Mouse (Mus musculus): ENCODE measurements around the gene Tgfbr3.

The Tgfbr3 gene

DNA sequence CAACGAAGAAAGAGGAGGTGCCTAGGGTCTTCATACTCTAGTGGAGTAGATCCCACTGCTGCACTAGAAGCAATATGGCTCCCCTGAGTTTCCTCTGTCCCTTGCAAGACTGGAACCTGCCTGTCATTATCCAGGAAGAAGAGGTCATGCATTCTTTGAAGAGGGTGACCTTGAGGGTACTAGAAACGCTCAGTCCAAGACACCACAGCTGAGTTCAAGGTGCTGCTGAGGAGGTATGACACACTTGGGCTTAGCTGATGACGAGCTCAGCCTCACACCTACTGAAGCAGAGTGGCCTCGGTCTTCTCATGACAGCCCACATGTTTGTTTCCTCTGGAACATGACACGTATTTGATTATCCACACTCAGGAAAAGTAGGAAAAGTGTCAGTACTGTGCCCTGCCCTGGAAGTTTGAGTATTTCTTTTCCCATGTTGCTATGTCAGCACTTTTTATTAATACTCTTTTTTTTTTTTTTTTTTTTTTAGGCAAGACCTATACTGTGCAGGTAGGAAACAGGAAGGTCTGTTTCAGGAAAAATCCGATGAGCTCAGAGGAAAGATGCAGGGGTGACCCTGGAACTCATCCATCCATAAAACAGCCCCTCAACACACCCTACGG, 176.7 kb downstream of the Tgfbr3 start:
- DNase-seq (ENCODE audit: low read depth, low spot score), result no peak

DNA sequence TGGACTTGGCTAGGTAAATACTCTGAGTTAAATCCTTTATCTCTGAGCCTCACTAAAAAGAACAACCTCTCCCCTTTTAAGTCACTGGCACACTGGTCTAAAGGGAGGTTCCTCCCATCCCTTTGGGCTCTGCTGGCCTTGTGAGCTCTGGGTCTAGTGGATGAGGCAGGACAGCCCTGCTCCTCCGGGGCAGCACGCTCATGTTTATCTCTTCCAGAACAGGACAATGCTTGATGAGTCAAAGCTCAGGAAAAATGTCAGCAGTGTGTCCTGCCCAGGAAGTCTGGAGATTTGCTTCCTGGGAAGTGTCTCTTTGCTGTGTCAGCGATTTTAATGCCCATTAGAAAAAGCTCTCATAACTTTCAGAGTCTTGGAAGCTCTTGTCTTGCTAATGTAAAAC, 177.6 kb downstream of the Tgfbr3 start:
- no peak for DNase-seq (ENCODE audit: low read depth, low spot score)

DNA sequence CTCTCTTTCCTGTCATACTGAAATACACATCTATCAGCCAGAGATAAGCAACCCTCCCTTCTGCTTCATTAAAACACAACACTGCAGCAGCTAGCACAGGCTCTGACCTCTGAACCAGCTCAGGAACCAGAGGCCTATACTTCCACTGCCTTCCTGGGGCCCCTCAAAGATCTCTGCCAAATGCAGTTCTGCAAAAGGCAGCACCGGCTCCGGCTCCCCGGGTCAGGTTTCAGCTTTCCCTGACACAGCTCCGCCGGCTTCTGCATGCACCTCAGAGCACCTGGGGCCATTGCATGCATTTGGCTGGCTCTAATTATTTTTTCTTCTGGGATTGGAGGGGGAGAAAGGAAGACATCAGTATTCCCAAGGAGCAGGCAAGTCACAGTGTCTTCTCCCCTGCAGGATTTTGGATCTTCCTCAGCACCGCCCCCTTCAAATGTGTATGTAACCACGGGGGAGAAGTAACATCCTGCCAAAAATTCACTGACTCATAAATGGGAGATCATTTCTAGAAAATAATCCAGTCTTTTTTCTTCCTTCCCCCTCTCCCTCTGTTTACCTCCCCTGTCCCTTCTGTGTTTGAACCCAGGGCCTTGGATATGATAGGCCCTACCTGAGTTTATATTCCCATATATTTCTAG, 178.4 kb downstream of the Tgfbr3 start:
- DNase-seq (ENCODE audit: low read depth, low spot score), result no peak

- no peak for DNase-seq (ENCODE audit: low read depth, low spot score)
These were observed 179.1 kb downstream of the Tgfbr3 start for GRCm38 (mm10) chr5:107110089-107110879.

DNA sequence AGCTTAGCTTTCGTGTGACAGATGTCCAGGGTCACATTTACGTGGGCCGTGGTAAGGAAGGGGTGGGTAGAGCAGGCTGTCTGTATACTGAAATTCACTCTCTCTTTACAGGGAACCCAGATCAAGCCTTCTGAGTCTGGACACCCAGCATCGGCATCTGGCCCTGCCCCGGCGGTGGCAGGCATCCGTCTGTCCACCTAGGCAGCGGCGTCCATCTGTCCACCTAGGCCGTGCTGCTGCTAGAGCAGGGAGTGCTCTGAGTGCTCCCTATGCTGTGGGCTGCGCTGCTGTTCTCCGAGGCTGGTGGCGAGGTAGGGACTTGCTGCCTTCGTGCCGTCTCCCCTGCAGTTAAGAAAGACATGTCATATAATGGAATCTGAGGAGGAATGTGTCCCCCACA, 180.0 kb downstream of the Tgfbr3 start:
- no peak for DNase-seq (ENCODE audit: low read depth, low spot score)

GRCm38 (mm10) chr5:107106793-107107192, 182.6 kb downstream of the Tgfbr3 start:
- no peak for DNase-seq (ENCODE audit: low read depth, low spot score)

DNA sequence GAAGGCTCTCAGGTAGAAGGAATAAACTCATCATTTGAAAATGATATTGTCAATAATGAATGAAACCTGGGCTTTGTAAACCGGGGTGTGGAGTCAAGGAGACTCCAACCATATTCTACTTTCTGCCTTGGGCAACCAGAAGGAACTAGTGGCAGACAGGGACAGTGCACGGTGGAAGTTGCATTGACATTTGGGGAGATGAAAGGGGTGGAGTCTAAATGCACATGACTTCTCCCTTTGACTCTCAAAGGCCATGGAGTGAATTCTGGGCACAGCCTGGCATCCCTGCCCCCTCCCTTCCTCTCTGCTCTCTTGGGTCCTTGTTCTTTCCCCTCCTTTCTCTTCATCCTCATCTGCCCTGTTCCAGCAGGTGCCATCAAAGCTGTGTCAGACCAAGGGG, 183.3 kb downstream of the Tgfbr3 start:
- no peak for DNase-seq (ENCODE audit: low read depth, low spot score)

DNA sequence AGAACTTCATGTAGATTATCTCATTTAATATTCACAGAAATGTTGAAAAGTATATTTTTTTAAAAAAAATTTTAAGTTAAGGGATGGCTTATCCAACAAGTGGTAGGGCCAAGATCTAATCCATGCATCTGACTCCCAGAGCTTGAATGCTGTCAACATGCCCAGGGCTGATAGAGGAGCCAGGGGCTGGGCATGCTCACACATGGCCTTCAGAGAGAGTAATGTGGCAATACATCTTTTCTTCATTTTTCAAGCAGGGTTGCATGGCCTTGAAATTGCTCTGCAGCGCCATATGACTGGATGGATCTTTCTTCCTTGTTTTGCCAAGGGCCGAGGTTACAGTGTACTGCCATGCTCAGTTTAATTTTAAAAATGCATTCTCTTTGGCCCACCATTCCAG, 185.8 kb downstream of the Tgfbr3 start:
- no peak for DNase-seq (ENCODE audit: low read depth, low spot score)

- DNase-seq (ENCODE audit: low read depth, low spot score), result no peak
These were observed 186.5 kb downstream of the Tgfbr3 start for GRCm38 (mm10) chr5:107102916-107103315.

GRCm38 (mm10) chr5:107101684-107102083, 187.7 kb downstream of the Tgfbr3 start:
- DNase-seq (ENCODE audit: low read depth, low spot score), result no peak

DNA sequence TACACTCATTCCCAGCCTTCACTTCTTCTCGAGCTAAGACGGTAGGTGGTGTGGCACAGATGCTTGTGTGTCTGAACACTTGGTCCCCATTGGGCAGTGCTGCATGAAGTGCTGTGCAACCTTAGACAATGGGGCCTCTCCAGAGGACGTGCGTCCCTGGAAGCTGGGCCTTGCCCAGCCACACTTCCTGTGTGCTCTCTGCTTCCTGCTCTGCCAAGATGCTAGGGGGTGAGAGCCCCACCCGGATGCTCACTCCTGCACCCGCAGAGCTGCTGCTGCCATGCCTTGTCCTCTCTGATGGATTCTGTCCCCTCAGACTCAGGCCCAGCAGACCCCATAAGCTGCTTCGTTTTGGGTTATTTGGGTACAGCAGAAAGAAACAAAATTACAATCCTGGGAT, 188.3 kb downstream of the Tgfbr3 start:
- DNase-seq (ENCODE audit: low read depth, low spot score), result no peak

GRCm38 (mm10) chr5:107099634-107100033, 189.8 kb downstream of the Tgfbr3 start:
- DNase-seq (ENCODE audit: low read depth, low spot score), result no peak

GRCm38 (mm10) chr5:107099076-107099475, 190.4 kb downstream of the Tgfbr3 start:
- no peak for DNase-seq (ENCODE audit: low read depth, low spot score)

GRCm38 (mm10) chr5:107098007-107098406, 191.4 kb downstream of the Tgfbr3 start:
- DNase-seq (ENCODE audit: low read depth, low spot score), result no peak

DNA sequence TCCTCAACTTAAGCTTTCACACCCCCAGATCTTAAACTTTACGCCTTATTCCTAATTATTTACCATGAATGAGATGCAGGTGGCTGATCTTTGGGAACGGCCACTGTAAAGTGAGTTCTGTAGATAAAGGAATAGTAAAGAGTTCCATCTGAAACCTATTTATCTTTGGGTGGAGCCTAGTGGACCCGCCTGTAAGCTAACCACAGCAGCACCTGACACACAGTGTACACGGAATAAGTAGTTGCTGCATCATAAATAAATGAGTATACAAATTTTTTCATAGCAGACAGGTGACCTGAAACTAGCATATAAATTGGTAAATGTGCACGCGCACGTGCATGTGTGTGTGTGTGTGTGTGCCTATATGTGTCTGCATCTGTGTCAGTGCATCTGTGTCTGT, 192.1 kb downstream of the Tgfbr3 start:
- DNase-seq (ENCODE audit: low read depth, low spot score), result no peak

DNA sequence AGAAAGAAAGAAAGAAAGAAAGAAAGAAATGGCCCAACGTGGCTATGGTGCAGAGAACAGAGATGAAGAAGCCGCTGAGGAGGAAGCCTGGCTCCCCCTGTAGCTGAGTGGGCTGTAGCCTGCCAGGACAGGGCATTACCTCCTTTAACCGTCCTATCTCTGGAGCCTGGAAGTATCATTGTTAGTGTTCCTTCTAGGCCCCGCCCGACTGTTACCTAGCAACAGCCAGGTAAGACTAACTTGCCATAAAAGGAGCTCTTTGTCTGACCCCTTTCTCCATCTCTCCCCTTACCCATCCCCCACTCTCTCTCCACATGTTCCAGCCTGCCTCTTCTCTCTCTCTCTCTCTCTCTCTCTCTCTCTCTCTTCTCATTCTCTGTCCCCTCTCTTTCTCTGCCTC, 195.2 kb downstream of the Tgfbr3 start:
- DNase-seq (ENCODE audit: low read depth, low spot score), result no peak

DNA sequence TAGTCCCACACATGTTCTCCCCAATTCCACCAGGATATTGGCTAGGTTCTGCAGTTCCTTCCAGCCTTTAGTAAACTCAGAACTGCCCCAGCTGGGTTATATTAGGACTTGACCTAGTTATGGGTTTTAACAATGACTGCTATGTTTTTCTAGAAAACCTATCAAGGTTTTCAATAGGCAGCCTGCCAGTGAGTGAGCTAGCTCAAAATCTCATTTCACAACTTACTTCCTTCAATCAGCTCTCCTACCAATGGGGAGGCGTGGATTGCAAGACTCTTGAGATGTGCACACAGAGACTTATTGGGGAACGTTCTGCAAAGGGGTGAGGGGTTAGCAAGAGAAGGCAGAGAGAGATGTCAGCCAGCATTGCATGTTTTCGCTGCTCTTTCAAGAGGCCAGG, 196.2 kb downstream of the Tgfbr3 start:
- DNase-seq (ENCODE audit: low read depth, low spot score), result no peak

- no peak for DNase-seq (ENCODE audit: low read depth, low spot score)
These were observed 197.3 kb downstream of the Tgfbr3 start for GRCm38 (mm10) chr5:107092137-107092536.

- DNase-seq (ENCODE audit: low read depth, low spot score), result no peak
These were observed 199.5 kb downstream of the Tgfbr3 start for GRCm38 (mm10) chr5:107089966-107090365.

- no peak for DNase-seq (ENCODE audit: low read depth, low spot score)
These were observed 201.3 kb downstream of the Tgfbr3 start for GRCm38 (mm10) chr5:107087829-107088808.

DNA sequence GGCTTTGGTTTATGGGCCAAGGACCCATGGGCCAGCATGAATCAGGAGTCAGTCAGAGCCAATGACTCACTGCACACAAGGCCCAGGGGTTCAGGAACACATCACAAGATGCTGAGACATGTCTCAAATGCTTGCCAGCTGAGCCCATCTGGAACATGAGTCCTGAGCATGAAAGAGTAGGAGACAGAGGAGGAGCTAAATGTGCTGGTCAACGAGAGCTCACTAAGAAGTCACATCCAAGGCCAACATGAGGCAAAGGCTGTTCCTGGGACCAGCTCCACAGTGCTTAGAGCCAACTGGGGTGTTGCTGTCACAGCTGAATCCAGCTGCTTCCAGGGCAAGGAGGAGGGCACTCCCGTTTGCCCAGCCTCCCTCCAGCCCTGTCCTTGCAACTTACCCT, 202.1 kb downstream of the Tgfbr3 start:
- no peak for DNase-seq (ENCODE audit: low read depth, low spot score)

GRCm38 (mm10) chr5:107086166-107086565, 203.3 kb downstream of the Tgfbr3 start:
- no peak for DNase-seq (ENCODE audit: low read depth, low spot score)
